Mouse (Mus musculus): ENCODE results near the gene Gm8439. TPM values are rescaled to one million over a fixed set of nuclear protein-coding genes. Genes with fewer than 3 reads are reported as not detected.
A peak's percentile ranks its signal among the peaks of the same experiment; 100 is the strongest.

Gene Gm8439
- polyA plus RNA-seq (2015; fragmentation: Nextera tagmentation; extraction: Ambion mirVana) = not detected in 2 replicates

- Histone ChIP-seq H3K4me1 (peaks cover 3% of the 10 kb centered on the region), H3K27ac (no peak within 1 kb of the TSS), H3K4me3 (no peak within 1 kb of the TSS), H3K27me3 (replicated peaks) (peaks cover 10% of the 10 kb centered on the region; the same call in 1 of the 2 replicates), H3K4me2 (no peak within 1 kb of the TSS), H3K36me3 (replicated peaks) (no peaks in the 10 kb centered on the region), H3K9me3 (no peaks in the 10 kb centered on the region), H3K9ac (no peak within 1 kb of the TSS)
- ATAC-seq (replicated peaks) = no peak
- 32% methylated on average over 4 of the region's 4 CpGs for WGBS
These were observed at the start of gene Gm8439 for GRCm38 (mm10) chr4:120588445-120588844. Gene Gm8439 (plus strand): TSS chr4:120588745.

DNA sequence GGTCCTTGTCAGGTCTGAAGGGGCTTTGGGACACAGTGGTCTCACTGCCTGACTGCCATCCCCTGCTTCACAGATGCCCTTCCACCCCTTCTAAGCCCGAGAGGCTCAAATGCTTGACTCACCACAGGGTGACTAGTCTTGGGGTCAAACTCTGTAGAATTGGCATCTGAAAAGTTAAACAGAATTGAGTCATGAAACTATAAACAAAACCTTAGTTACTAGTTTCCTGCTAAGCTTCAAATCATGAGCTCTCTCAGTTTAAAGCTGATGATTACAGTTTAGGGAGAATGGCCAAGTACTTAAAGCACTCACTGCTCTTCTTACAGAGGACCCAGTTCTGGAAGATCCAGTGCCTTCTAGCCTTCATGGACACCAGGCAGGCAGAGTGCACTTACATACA lies 43.6 kb upstream of the Gm8439 start:
- 92% methylated on average over 1 of the region's 1 CpGs for WGBS
- no peak overlapping the region for H3K4me3 ChIP-seq
- H3K27ac ChIP-seq = no peak overlapping the region
- H3K27me3 ChIP-seq (replicated peaks) = no peaks in the 10 kb centered on the region
- ATAC-seq (replicated peaks) = no peak
- H3K4me1 ChIP-seq = no peaks in the 10 kb centered on the region
- peaks cover 68% of the 10 kb centered on the region for H3K36me3 ChIP-seq (replicated peaks)
- no peaks in the 10 kb centered on the region for H3K9me3 ChIP-seq
- no peak overlapping the region for H3K4me2 ChIP-seq
- H3K9ac ChIP-seq = no peak overlapping the region

DNA sequence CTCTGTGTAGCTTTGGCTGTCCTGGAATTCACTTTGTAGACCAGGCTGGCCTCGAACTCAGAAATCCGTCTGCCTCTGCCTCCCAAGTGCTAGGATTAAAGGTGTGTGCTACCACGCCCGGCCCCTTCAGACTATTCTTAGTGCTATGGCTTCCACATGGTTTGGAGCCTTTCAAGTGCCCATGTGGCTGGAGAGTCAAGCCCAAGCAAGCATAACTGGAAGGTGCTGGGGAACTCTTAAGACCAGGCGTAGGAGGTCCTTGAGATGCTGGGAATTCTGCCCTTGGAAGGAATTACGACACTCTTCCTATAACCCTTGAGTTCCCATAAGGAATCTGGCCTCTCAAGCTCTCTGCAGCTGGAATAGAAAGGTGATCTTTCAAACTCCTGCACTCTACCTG lies 32.0 kb upstream of the Gm8439 start:
- H3K4me1 ChIP-seq = no peaks in the 10 kb centered on the region
- no peaks in the 10 kb centered on the region for H3K9me3 ChIP-seq
- peaks cover 59% of the 10 kb centered on the region for H3K36me3 ChIP-seq (replicated peaks)
- no peak overlapping the region for H3K27ac ChIP-seq
- H3K27me3 ChIP-seq (replicated peaks) = no peaks in the 10 kb centered on the region
- ATAC-seq (replicated peaks) = no peak
- H3K9ac ChIP-seq = no peak overlapping the region
- WGBS = 95% methylated on average over 6 of the region's 6 CpGs
- no peak overlapping the region for H3K4me3 ChIP-seq
- no peak overlapping the region for H3K4me2 ChIP-seq

- Histone ChIP-seq H3K36me3 (replicated peaks) (no peaks in the 10 kb centered on the region), H3K4me2 (no peak overlapping the region), H3K9me3 (no peaks in the 10 kb centered on the region), H3K4me3 (no peak overlapping the region), H3K27ac (no peak overlapping the region), H3K9ac (no peak overlapping the region), H3K4me1 (peaks cover 21% of the 10 kb centered on the region), H3K27me3 (replicated peaks) (no peaks in the 10 kb centered on the region)
- 91% methylated on average over 2 of the region's 2 CpGs for WGBS
- no peak for ATAC-seq (replicated peaks)
These were observed 22.8 kb upstream of the Gm8439 start for GRCm38 (mm10) chr4:120565726-120566125.

GRCm38 (mm10) chr4:120568005-120568404 lies 20.5 kb upstream of the Gm8439 start:
- H3K4me3 ChIP-seq = no peak overlapping the region

DNA sequence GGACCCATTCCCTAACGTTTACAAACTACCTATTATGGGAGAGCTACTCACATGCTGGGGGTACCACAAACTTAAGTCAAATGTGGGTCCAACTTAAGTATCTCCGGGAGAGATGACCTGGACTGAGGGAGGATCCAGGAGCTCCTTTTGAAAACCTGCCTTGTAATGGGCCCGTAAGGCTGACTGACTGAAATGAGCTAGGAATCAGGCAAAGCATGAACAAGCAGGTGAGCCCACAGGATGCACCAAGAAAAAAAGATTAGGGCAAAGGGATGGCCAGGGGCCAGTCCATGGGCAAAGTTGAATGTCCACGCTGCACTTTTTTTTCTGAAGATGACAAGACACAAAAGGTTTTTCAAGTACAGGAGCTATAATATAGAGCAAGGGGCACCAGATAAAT lies 19.5 kb upstream of the Gm8439 start:
- Histone ChIP-seq H3K9ac (peak overlapping the region; percentile 95), H3K4me2 (peak overlapping the region; percentile 79), H3K27me3 (replicated peaks) (no peaks in the 10 kb centered on the region), H3K27ac (peak overlapping the region; percentile 97), H3K4me3 (peak overlapping the region; percentile 81), H3K36me3 (replicated peaks) (no peaks in the 10 kb centered on the region), H3K9me3 (no peaks in the 10 kb centered on the region), H3K4me1 (peaks cover 28% of the 10 kb centered on the region)
- no peak for ATAC-seq (replicated peaks)
- 3% methylated on average over 4 of the region's 4 CpGs for WGBS

More at GRCm38 (mm10) chr4:120568005-120568404, 20.5 kb upstream of the Gm8439 start:
- H3K9ac ChIP-seq = peak overlapping the region; percentile 27; the same call in 1 of the 2 replicates
- H3K27ac ChIP-seq = no peak overlapping the region
- no peaks in the 10 kb centered on the region for H3K36me3 ChIP-seq (replicated peaks)
- peaks cover 28% of the 10 kb centered on the region for H3K4me1 ChIP-seq
- peak overlapping the region; percentile 79 for H3K4me2 ChIP-seq
- 57% methylated on average over 5 of the region's 5 CpGs for WGBS
- ATAC-seq (replicated peaks) = no peak
- no peaks in the 10 kb centered on the region for H3K27me3 ChIP-seq (replicated peaks)
- H3K9me3 ChIP-seq = no peaks in the 10 kb centered on the region

DNA sequence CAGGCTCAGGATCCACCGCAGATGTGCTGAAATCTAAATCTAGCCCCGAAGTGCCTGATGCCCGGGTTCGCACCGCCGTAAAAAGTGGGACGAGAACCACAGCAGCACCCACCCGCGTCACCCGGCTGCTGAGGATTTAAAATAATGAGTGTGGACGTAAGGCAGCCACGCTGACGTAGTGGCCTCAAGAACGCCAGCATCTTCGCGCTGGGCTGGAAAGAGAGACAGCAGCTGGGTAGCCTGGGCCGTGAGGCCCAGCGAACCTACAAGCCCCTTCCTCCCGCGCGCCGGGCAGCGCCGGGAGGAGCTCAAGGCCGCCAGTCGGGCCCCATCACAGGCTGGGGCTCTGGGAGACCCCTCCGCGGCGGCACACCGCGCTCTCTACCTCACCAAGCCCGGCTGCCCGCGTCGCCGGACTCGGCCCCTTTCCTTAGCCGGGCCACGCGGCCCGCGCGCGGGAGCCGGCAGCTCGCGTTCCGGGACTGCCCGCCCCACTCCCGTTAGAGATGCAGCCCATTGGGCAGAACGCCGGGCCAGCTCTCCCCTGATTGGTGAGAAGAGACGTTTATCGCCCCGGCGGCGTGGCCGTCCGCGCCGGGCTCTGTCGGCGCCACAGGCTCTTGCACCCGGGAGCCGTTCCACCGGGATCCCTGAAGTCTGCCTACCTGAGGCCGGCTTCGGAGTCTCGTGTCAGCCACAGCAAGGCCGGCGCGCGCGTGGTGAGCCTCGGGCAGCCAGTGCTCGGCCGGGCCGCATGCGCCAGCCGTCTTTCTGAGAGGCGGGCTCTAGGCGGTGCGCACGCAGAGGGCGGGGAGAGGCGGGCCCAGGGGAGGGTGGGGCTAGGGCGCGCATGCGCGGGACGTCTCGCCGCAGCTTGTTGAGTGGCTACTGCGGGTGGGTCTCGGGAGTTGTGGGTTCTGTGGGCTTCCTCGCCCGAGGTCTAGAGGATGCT lies 18.8 kb upstream of the Gm8439 start, which contains the start of gene Ctps:
Gene Ctps (minus strand): TSS at position 791 of the 952 bp plus-strand sequence.
- Histone ChIP-seq H3K9me3 (no peaks in the 10 kb centered on the region), H3K4me1 (peaks cover 28% of the 10 kb centered on the region), H3K27ac (peak within 1 kb of the TSS; percentile 97), H3K4me3 (peak within 1 kb of the TSS; percentile 81), H3K9ac (peak within 1 kb of the TSS; percentile 95), H3K36me3 (replicated peaks) (no peaks in the 10 kb centered on the region), H3K4me2 (peak within 1 kb of the TSS; percentile 79), H3K27me3 (replicated peaks) (no peaks in the 10 kb centered on the region)
- peak; percentile 98 for ATAC-seq (replicated peaks)
- under 1% methylated on average over 88 of the region's 97 CpGs for WGBS

GRCm38 (mm10) chr4:120570438-120571069 lies 18.0 kb upstream of the Gm8439 start:
- Histone ChIP-seq H3K4me1 (peaks cover 28% of the 10 kb centered on the region), H3K9me3 (no peaks in the 10 kb centered on the region), H3K4me2 (peak overlapping the region; percentile 79), H3K27me3 (replicated peaks) (no peaks in the 10 kb centered on the region), H3K9ac (peak overlapping the region; percentile 95), H3K27ac (peak overlapping the region; percentile 97), H3K4me3 (peak overlapping the region; percentile 81), H3K36me3 (replicated peaks) (no peaks in the 10 kb centered on the region)
- WGBS = 1% methylated on average over 27 of the region's 27 CpGs
- ATAC-seq (replicated peaks) = peak; percentile 77

DNA sequence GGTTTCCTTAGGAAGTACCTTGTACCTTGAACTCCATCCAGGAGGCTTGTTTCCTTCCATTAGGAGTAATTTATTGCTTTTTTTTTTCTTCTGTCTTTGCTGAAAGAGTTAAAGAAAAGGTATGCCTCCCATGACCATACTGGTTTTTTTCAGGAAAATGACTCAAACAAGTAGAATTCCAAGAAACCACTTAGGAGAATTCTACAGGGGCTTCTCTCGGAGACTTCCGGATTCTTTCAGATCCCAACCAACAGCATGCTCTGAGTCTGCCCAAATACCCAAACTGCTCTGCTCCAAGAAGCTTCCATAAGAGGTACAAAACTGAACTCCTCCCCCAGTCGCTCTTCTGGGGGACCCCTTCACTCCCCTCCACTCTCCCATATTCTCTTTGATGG lies 17.5 kb upstream of the Gm8439 start:
- H3K27me3 ChIP-seq (replicated peaks) = no peaks in the 10 kb centered on the region
- peak overlapping the region; percentile 81 for H3K4me3 ChIP-seq
- no peaks in the 10 kb centered on the region for H3K9me3 ChIP-seq
- H3K4me2 ChIP-seq = peak overlapping the region; percentile 79
- H3K36me3 ChIP-seq (replicated peaks) = no peaks in the 10 kb centered on the region
- ATAC-seq (replicated peaks) = no peak
- H3K27ac ChIP-seq = peak overlapping the region; percentile 97
- 74% methylated on average over 3 of the region's 3 CpGs for WGBS
- peak overlapping the region; percentile 95; the same call in 1 of the 2 replicates for H3K9ac ChIP-seq
- H3K4me1 ChIP-seq = peaks cover 28% of the 10 kb centered on the region

GRCm38 (mm10) chr4:120571691-120572090 lies 16.9 kb upstream of the Gm8439 start:
- no peaks in the 10 kb centered on the region for H3K36me3 ChIP-seq (replicated peaks)
- no peak overlapping the region for H3K4me2 ChIP-seq
- peaks cover 28% of the 10 kb centered on the region for H3K4me1 ChIP-seq
- no peak overlapping the region for H3K9ac ChIP-seq
- no peaks in the 10 kb centered on the region for H3K9me3 ChIP-seq
- H3K27me3 ChIP-seq (replicated peaks) = no peaks in the 10 kb centered on the region
- 74% methylated on average over 3 of the region's 3 CpGs for WGBS
- H3K27ac ChIP-seq = no peak overlapping the region
- no peak overlapping the region for H3K4me3 ChIP-seq
- ATAC-seq (replicated peaks) = no peak

GRCm38 (mm10) chr4:120580894-120581293 lies 7.7 kb upstream of the Gm8439 start:
- Histone ChIP-seq H3K27ac (no peak overlapping the region), H3K27me3 (replicated peaks) (no peaks in the 10 kb centered on the region), H3K9ac (no peak overlapping the region), H3K4me3 (no peak overlapping the region), H3K36me3 (replicated peaks) (no peaks in the 10 kb centered on the region), H3K4me2 (no peak overlapping the region), H3K9me3 (no peaks in the 10 kb centered on the region), H3K4me1 (no peaks in the 10 kb centered on the region)
- ATAC-seq (replicated peaks) = no peak
- 84% methylated on average over 5 of the region's 5 CpGs for WGBS

GRCm38 (mm10) chr4:120581711-120582110 lies 6.8 kb upstream of the Gm8439 start:
- no peak overlapping the region for H3K4me3 ChIP-seq
- ATAC-seq (replicated peaks) = no peak
- no peaks in the 10 kb centered on the region for H3K36me3 ChIP-seq (replicated peaks)
- H3K4me2 ChIP-seq = no peak overlapping the region
- H3K9ac ChIP-seq = no peak overlapping the region
- H3K27me3 ChIP-seq (replicated peaks) = no peaks in the 10 kb centered on the region
- H3K27ac ChIP-seq = no peak overlapping the region
- 85% methylated on average over 9 of the region's 9 CpGs for WGBS
- H3K4me1 ChIP-seq = no peaks in the 10 kb centered on the region
- no peaks in the 10 kb centered on the region for H3K9me3 ChIP-seq
